Mouse (Mus musculus): Measurements from ENCODE around the gene 1700001C02Rik.

- no peak for TF ChIP-seq CTCF (IDR thresholded peaks at IDR 0.05; ENCODE audit: low read depth, low read length)
- no peak for TF ChIP-seq POLR2A (IDR thresholded peaks at IDR 0.05; ENCODE audit: extremely low read depth, insufficient read depth, low read length)
Observed at GRCm38 (mm10) chr5:30525920-30526836, 60.3 kb downstream of the 1700001C02Rik start.

Measured in liver, adult 2 months (tissue).